Mouse (Mus musculus) hindbrain, embryonic 14.5 days (tissue): ENCODE results near the gene Cisd3. TPM values are rescaled to one million over a fixed set of nuclear protein-coding genes. Genes with fewer than 3 reads are reported as not detected.

Source experiments
- ATAC-seq: fragments of 200-750 bp; cut with Nextera tagmentation; 2 replicates; pipeline ENCODE4 v1.8.0; 2017; ENCODE audit warnings: moderate number of reproducible peaks, mild to moderate bottlenecking, moderate TSS enrichment, moderate library complexity; ENCODE audit not compliant: low FRiP score
- DNase-seq: peaks from one replicate; pipeline ENCODE4 v3.0.0-alpha.2; 2015; ENCODE audit warnings: low spot score
- H3K27ac ChIP-seq: fragments of 300-500 bp; sonication (generic); 2 replicates; pipeline ENCODE4 v1.5.1; 2014; ENCODE audit warnings: mild to moderate bottlenecking, moderate library complexity
- H3K27me3 ChIP-seq: fragments of 300-500 bp; sonication (generic); 2 replicates; pipeline ENCODE4 v1.6.1; 2014; ENCODE audit warnings: mild to moderate bottlenecking, low read length, mixed read lengths; ENCODE audit not compliant: control insufficient read depth, insufficient read depth
- H3K36me3 ChIP-seq: fragments of 300-500 bp; sonication (generic); replicated peaks from 2 replicates; pipeline ENCODE4 v1.6.1; 2014; ENCODE audit not compliant: control insufficient read depth, insufficient read depth
- H3K4me1 ChIP-seq: fragments of 300-500 bp; sonication (generic); replicated peaks from 2 replicates; pipeline ENCODE4 v1.6.1; 2014; ENCODE audit warnings: antibody characterized with exemption, low read length, mixed read lengths; ENCODE audit not compliant: control insufficient read depth, insufficient read depth
- H3K4me2 ChIP-seq: fragments of 300-500 bp; sonication (generic); replicated peaks from 2 replicates; pipeline ENCODE4 v1.6.1; 2014; ENCODE audit warnings: mild to moderate bottlenecking, moderate library complexity
- H3K4me3 ChIP-seq: fragments of 300-500 bp; sonication (generic); replicated peaks from 2 replicates; pipeline ENCODE4 v1.5.1; 2014; ENCODE audit warnings: mild to moderate bottlenecking, low read length
- H3K9ac ChIP-seq: fragments of 300-500 bp; sonication (generic); 2 replicates; pipeline ENCODE4 v1.6.1; 2014
- H3K9me3 ChIP-seq: fragments of 300-500 bp; sonication (generic); 2 replicates; pipeline ENCODE4 v1.6.1; 2016; ENCODE audit warnings: low read length; ENCODE audit not compliant: control insufficient read depth
- WGBS: fragments of 180-500 bp; shearing (Covaris S2); extraction: QIAGEN DNeasy Blood & Tissue Kit; methylation state at CpG from one replicate; pipeline ENCODE4 v1.1.7; 2014; 5-methylcytosine and 5-hydroxymethylcytosine counted together
- polyA plus RNA-seq: library from polyadenylated mRNA; unstranded; fragments of >200 nt; fragmentation: Nextera tagmentation; extraction: Ambion mirVana; gene quantifications from 2 replicates; pipeline ENCODE4 v1.2.1, GENCODE M21; 2014

The Cisd3 gene
- polyA plus RNA-seq, 1 experiment from 2014 or later, result 27.7 TPM

- ATAC-seq, result no peak
- WGBS, result 96% methylated on average over 3 of the region's 3 CpGs
- no peaks in the 10 kb centered on the region for H3K27me3 ChIP-seq
These were observed 28.7 kb downstream of the Cisd3 start for GRCm38 (mm10) chr11:97714356-97714755.

GRCm38 (mm10) chr11:97714784-97715760 is 29.4 kb downstream of the Cisd3 start:
- 94% methylated on average over 14 of the region's 14 CpGs for WGBS
- no peak overlapping the region for H3K4me3 ChIP-seq
- H3K36me3 ChIP-seq, result peaks cover 85% of the 10 kb centered on the region
- no peaks in the 10 kb centered on the region for H3K4me1 ChIP-seq
- H3K27me3 ChIP-seq, result no peaks in the 10 kb centered on the region
- DNase-seq (no peak), ATAC-seq (no peak)
- no peak overlapping the region for H3K4me2 ChIP-seq
- H3K9ac ChIP-seq, result no peak overlapping the region
- no peak overlapping the region for H3K27ac ChIP-seq
- no peaks in the 10 kb centered on the region for H3K9me3 ChIP-seq

More at GRCm38 (mm10) chr11:97714356-97714755, 28.7 kb downstream of the Cisd3 start:
- Histone ChIP-seq H3K9me3 (no peaks in the 10 kb centered on the region), H3K36me3 (peaks cover 83% of the 10 kb centered on the region), H3K27ac (no peak overlapping the region), H3K4me3 (no peak overlapping the region), H3K9ac (no peak overlapping the region), H3K4me2 (no peak overlapping the region), H3K4me1 (no peaks in the 10 kb centered on the region)
- no peak for DNase-seq

GRCm38 (mm10) chr11:97716021-97716420 is 30.4 kb downstream of the Cisd3 start:
- ATAC-seq, result no peak
- H3K27ac ChIP-seq, result no peak overlapping the region
- H3K4me3 ChIP-seq, result no peak overlapping the region
- no peak overlapping the region for H3K4me2 ChIP-seq
- no peaks in the 10 kb centered on the region for H3K27me3 ChIP-seq
- WGBS, result 92% methylated on average over 8 of the region's 8 CpGs
- no peaks in the 10 kb centered on the region for H3K9me3 ChIP-seq
- peaks cover 90% of the 10 kb centered on the region for H3K36me3 ChIP-seq
- H3K9ac ChIP-seq, result no peak overlapping the region
- no peak for DNase-seq
- H3K4me1 ChIP-seq, result no peaks in the 10 kb centered on the region

GRCm38 (mm10) chr11:97717369-97718280 is 32.0 kb downstream of the Cisd3 start:
- H3K27ac ChIP-seq, result no peak overlapping the region
- H3K9me3 ChIP-seq, result no peaks in the 10 kb centered on the region
- peaks cover 90% of the 10 kb centered on the region for H3K36me3 ChIP-seq
- H3K4me1 ChIP-seq, result no peaks in the 10 kb centered on the region
- ATAC-seq (no peak), DNase-seq (no peak)
- no peak overlapping the region for H3K4me3 ChIP-seq
- WGBS, result 92% methylated on average over 26 of the region's 26 CpGs
- H3K9ac ChIP-seq, result no peak overlapping the region
- no peaks in the 10 kb centered on the region for H3K27me3 ChIP-seq
- H3K4me2 ChIP-seq, result no peak overlapping the region

GRCm38 (mm10) chr11:97718281-97718860 is 32.7 kb downstream of the Cisd3 start:
- Histone ChIP-seq H3K4me2 (no peak overlapping the region), H3K9ac (no peak overlapping the region), H3K27me3 (no peaks in the 10 kb centered on the region), H3K36me3 (peaks cover 90% of the 10 kb centered on the region), H3K9me3 (no peaks in the 10 kb centered on the region), H3K27ac (no peak overlapping the region), H3K4me3 (no peak overlapping the region), H3K4me1 (no peaks in the 10 kb centered on the region)
- WGBS, result 86% methylated on average over 15 of the region's 15 CpGs
- ATAC-seq (no peak), DNase-seq (no peak)

- DNase-seq (no peak), ATAC-seq (no peak)
- Histone ChIP-seq H3K27ac (no peak overlapping the region), H3K9ac (no peak overlapping the region), H3K4me3 (no peak overlapping the region), H3K9me3 (no peaks in the 10 kb centered on the region), H3K4me2 (no peak overlapping the region), H3K4me1 (no peaks in the 10 kb centered on the region), H3K36me3 (peaks cover 90% of the 10 kb centered on the region), H3K27me3 (no peaks in the 10 kb centered on the region)
- WGBS, result 86% methylated on average over 4 of the region's 4 CpGs
These were observed 33.4 kb downstream of the Cisd3 start for GRCm38 (mm10) chr11:97719041-97719440.

GRCm38 (mm10) chr11:97721338-97721737 is 35.7 kb downstream of the Cisd3 start:
- Histone ChIP-seq H3K4me2 (no peak overlapping the region), H3K27ac (no peak overlapping the region), H3K27me3 (no peaks in the 10 kb centered on the region), H3K9ac (no peak overlapping the region), H3K36me3 (peaks cover 98% of the 10 kb centered on the region), H3K9me3 (no peaks in the 10 kb centered on the region), H3K4me3 (no peak overlapping the region), H3K4me1 (no peaks in the 10 kb centered on the region)
- 96% methylated on average over 4 of the region's 4 CpGs for WGBS
- DNase-seq, result no peak
- ATAC-seq, result no peak

- no peak overlapping the region for H3K4me3 ChIP-seq
- WGBS, result 89% methylated on average over 7 of the region's 7 CpGs
- H3K36me3 ChIP-seq, result peaks cover 98% of the 10 kb centered on the region
- H3K9ac ChIP-seq, result no peak overlapping the region
- no peak for DNase-seq
- ATAC-seq, result no peak
- no peaks in the 10 kb centered on the region for H3K27me3 ChIP-seq
- H3K4me1 ChIP-seq, result no peaks in the 10 kb centered on the region
- no peak overlapping the region for H3K4me2 ChIP-seq
- no peaks in the 10 kb centered on the region for H3K9me3 ChIP-seq
- H3K27ac ChIP-seq, result no peak overlapping the region
These were observed 38.1 kb downstream of the Cisd3 start for GRCm38 (mm10) chr11:97723709-97724108.

- no peak overlapping the region for H3K9ac ChIP-seq
- no peaks in the 10 kb centered on the region for H3K27me3 ChIP-seq
- H3K9me3 ChIP-seq, result no peaks in the 10 kb centered on the region
- H3K4me2 ChIP-seq, result no peak overlapping the region
- 89% methylated on average over 7 of the region's 7 CpGs for WGBS
- no peak for ATAC-seq
- DNase-seq, result no peak
- no peak overlapping the region for H3K4me3 ChIP-seq
- no peaks in the 10 kb centered on the region for H3K4me1 ChIP-seq
- H3K27ac ChIP-seq, result no peak overlapping the region
- H3K36me3 ChIP-seq, result peaks cover 86% of the 10 kb centered on the region
These were observed 42.7 kb downstream of the Cisd3 start for GRCm38 (mm10) chr11:97728311-97728710.
